Mouse (Mus musculus) brain, embryonic 14.5 days (tissue): ENCODE results near the gene Ncor2.

Experiments used
- CTCF ChIP-seq: fragments of 200-500 bp; IDR thresholded peaks from 2 replicates; pipeline ENCODE4 v1.5.1; 2012; ENCODE audit warnings: inconsistent platforms, mild to moderate bottlenecking, moderate library complexity, borderline replicate concordance; ENCODE audit not compliant: insufficient read depth, insufficient read length; ENCODE audit errors: extremely low read depth
- POLR2A ChIP-seq: fragments of 200-500 bp; IDR thresholded peaks from 2 replicates; pipeline ENCODE4 v1.6.1; 2012; ENCODE audit warnings: mild to moderate bottlenecking, inconsistent platforms, borderline replicate concordance; ENCODE audit not compliant: poor library complexity, insufficient read depth, insufficient read length, severe bottlenecking; ENCODE audit errors: extremely low read depth

DNA sequence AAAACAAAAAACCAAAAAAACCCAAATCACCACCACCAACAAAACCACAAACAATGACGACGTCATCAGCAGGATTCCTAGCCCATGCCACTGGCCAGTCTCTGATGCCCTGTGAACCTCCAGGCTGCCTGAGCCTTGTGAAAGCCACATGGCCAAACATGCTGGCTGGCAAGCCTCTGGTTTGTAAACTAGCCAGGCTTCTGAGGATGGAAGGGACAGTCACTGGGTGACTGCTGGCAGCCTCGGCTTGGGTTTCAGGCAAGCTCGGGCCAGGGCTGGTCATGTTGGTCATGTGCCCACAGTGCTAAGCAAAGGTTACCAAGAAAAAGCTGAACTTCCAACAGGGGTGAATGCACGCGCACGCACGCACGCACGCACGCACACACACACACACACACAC is 157.7 kb downstream of the Ncor2 start:
- no peak for TF ChIP-seq POLR2A
- no peak for TF ChIP-seq CTCF
